Mouse (Mus musculus) spleen, postnatal 36 days (tissue): ENCODE data around the gene Eya4.

ENCODE experiments used
- DNase-seq, 2 experiments: peaks; one replicate each; pipeline ENCODE4 v3.0.0; 2022; ENCODE audit warnings: low spot score in 2 of 2, mixed read lengths in 1 of 2

Eya4 gene

GRCm38 (mm10) chr10:23233425-23233824 lies 117.2 kb downstream of the Eya4 start:
- no peak for DNase-seq

DNA sequence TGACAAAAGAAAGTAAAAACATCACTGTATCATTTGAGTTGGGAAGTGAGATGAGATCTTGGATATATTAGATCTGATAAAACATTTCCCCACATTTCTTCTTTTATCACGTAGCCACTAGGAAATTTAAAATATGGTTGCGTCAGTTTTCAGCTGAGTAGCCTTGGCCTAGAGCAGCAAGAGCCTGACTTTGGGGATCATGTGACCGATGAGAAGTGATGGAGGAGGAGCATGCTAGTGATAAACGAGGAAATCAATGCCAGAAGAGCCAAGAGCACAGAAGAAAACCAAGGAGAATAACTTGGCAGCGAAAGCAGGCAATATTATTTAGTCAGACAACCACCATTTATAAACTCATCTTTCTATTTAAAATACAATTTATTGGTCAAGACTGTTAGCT lies 119.7 kb downstream of the Eya4 start:
- no peak for DNase-seq

GRCm38 (mm10) chr10:23223336-23223735 lies 127.2 kb downstream of the Eya4 start:
- no peak for DNase-seq

GRCm38 (mm10) chr10:23220432-23220831 lies 130.2 kb downstream of the Eya4 start:
- DNase-seq: no peak

DNA sequence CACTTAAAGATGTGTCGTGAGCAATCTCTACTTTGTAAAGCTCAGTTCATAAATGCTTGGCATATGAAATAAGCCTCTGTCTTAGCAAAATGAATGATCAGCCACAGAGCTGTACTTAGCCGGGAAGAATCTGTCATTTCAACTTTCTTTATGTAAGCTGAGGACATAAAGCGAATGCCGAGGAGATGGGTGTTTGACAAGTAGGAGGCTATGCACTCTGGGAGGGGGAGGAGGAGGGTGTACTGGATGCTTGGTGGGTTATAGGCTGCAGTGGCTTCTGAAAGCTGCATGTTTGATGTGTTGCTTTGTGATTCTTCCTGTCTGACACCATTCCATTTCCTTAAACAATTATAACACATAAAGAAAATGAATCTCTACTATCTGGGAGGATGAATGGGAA lies 133.8 kb downstream of the Eya4 start:
- DNase-seq: no peak

GRCm38 (mm10) chr10:23211381-23211780 lies 139.2 kb downstream of the Eya4 start:
- DNase-seq: no peak

DNA sequence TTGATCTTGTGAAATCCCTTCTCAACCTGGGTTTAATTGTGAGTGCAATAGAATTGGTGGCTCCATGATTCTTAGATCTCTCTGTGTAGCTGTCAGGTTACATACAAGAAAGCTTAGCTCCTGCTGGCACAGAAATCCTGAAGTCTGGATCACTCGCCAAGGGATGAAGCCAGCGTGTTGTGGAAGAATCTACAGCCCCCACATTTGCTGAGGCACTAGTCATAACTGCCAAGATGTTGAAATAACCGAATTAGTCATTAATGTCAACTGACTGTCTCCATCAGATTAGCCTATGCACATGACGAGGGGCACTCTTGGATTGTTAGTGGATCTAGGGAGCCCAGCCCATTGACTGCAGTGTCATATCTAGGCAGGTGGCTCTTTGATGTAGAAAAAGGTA lies 146.7 kb downstream of the Eya4 start:
- DNase-seq: no peak

DNA sequence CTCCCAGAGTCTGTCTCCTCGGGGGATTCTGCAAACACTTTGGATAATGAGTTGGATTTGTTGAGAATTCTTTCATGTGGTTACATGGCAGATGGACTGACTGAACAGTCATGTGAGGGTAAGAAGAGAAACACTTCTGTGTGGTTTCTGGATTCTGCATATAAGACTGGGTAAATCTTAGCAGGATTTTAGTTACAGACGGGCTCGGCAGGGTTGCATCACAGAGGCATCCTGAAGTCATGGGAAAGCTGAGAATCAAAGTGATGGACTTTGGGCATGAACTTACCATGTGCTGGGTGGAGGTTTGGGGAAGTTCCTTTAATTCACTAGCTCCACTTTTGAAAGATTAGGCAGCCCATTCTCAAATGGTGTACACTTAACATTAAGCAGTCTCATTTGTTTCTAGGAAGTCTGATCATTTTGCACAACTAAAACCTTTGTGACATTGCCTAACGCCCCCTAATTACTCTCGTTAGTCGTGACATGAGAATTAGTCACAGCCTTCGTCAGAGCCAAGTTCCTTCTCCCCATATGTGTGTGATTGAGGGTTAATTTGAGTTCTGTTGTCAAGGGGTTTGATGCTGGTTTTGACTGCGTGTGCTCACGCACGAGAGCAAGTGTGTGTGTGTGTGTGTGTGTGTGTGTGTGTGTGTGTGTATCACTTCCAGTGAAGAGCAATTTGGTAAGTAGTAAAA lies 147.3 kb downstream of the Eya4 start:
- no peak for DNase-seq

- DNase-seq: no peak
Measured at GRCm38 (mm10) chr10:23202591-23202990, 148.0 kb downstream of the Eya4 start.

GRCm38 (mm10) chr10:23198251-23198650 lies 152.3 kb downstream of the Eya4 start:
- no peak for DNase-seq

- DNase-seq: no peak
Measured at GRCm38 (mm10) chr10:23196336-23196735, 154.2 kb downstream of the Eya4 start.

DNA sequence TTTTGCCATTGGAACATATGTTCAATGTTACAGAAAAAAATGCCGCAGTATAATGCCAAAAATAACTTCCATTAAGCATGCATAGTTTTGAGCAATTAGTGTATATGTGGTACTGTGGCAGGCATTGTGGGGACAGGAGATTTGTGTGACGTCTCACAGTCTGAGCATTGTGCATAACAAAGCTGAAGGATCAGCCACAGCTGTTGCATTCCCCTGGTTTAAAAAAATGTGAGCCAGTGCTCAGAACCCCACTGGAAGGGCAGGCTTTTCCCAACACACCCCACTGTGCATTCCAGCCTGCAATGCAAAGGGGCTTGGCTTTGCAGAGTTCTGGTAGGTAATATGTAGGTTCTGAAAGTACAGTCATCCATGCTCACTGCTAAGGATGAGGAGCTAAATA lies 155.2 kb downstream of the Eya4 start:
- no peak for DNase-seq

DNA sequence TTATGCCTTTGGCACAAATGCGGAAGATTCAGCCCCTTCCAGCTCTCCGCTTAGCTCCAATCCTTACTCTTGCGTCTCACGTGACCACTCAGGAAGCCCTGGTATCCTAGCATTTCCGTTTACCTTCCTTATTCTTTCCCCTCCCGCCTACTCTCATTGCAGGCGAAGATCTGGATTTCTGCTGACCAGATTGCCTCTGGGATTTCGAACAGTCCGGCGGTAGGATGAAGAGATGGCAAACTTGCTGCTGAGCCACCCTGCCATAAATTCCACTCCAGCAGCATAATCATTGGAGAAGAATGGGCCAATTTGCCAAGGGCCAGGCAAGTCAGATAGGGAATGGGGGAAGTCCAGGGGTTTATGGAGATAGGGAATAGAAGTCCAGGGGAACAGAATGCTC lies 160.8 kb downstream of the Eya4 start:
- DNase-seq: no peak

DNA sequence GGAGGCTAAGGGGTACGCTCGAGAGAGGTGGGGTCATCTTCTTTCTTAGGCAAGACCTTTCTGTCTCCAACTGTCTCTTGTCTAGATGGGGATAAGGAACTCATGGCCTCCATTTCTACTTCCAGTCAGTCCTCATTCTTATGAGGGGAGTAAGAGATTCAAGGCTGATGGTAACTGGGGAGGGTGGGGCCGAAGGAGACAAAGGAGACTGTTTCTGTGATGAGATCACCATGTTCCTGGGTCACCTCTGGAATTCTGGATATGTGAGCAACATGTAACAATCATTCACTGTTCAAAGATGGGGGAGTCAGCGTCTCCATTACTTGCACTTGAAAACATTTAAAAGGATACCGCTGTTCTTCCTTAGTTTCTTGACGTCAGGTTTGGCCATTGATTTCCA lies 165.2 kb downstream of the Eya4 start:
- no peak for DNase-seq

- no peak for DNase-seq
Measured at GRCm38 (mm10) chr10:23181572-23182493, 168.8 kb downstream of the Eya4 start.

- no peak for DNase-seq
Measured at GRCm38 (mm10) chr10:23179285-23179684, 171.3 kb downstream of the Eya4 start.

GRCm38 (mm10) chr10:23177347-23178046 lies 173.1 kb downstream of the Eya4 start:
- DNase-seq: no peak

GRCm38 (mm10) chr10:23176666-23177346 lies 173.8 kb downstream of the Eya4 start:
- no peak for DNase-seq

DNA sequence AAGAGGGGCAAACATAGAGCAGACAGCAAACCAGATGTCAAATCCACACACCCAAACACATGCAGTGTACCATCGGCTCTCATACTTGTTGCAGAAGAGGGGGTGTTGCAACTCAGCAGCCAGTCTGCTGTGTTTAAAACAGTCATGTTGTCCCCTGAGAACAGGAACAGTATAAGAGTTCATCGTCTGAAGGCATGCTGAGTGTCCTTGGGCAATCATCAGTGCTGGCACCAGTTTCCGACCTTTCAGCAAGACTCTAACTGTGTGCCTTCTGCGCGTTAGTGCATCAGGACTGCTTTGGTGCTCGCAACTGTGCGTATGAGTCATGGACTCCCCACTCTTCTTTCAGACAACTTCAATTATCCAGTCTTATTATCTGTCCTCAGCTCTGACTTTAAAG lies 179.0 kb downstream of the Eya4 start:
- DNase-seq: no peak

DNA sequence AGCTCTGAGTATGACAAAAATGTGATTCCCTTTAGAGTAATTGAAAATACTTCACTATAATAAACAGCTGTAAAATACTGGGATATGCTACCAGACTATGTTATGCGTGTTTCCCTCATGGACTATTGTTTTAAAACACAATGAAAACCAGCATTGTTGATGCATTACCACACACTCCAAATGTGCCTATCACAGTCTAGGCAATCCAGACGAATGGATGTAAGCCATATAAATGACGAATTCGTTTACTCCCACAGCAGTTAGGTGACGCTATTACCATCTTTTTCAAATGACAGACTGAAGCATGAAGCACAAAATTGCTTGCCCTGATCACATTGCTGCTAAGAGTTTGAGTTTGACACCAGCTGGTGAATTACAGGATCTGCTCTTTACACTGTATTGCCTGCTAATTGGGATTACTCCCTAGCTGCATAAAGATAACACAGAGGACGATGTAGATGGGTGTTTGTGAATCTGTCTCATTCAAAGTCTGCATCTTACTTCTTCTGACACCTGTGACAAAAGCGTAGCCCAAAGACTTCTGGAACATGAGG lies 185.4 kb downstream of the Eya4 start:
- no peak for DNase-seq

GRCm38 (mm10) chr10:23159844-23160243 lies 190.7 kb downstream of the Eya4 start:
- no peak for DNase-seq

DNA sequence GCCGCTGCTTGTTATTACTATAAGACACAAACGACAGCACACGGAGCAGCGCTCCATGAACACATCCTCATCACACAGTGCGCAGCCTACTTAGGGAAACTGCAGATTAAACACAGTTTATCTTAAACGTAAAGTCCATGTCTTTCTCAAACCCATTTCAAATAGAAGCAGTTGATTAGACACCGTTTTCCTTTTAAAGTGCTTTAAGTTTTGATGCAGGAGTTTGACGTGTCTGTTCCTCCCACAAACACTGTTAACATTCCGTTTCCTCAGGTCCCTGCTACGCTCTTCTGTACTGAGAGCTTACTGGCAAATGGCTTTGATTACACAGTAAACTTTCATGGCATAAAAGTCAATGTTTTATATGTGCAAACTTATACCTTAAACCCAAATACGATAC lies 191.4 kb downstream of the Eya4 start:
- no peak for DNase-seq
